Mouse (Mus musculus) thymus, postnatal 36 days (tissue): ENCODE data around the gene Npas3.

Experiments used
- DNase-seq, 2 experiments: peaks; one replicate each; pipeline ENCODE4 v3.0.0; 2022; ENCODE audit warnings: mixed read lengths in 2 of 2

Npas3 gene

GRCm38 (mm10) chr12:53416096-53416495 lies 167.6 kb downstream of the Npas3 start:
- no peak for DNase-seq

GRCm38 (mm10) chr12:53421701-53422100 lies 173.2 kb downstream of the Npas3 start:
- DNase-seq, result no peak

GRCm38 (mm10) chr12:53423631-53424030 lies 175.2 kb downstream of the Npas3 start:
- no peak for DNase-seq

GRCm38 (mm10) chr12:53426006-53426405 lies 177.5 kb downstream of the Npas3 start:
- no peak for DNase-seq

GRCm38 (mm10) chr12:53427153-53427552 lies 178.7 kb downstream of the Npas3 start:
- DNase-seq, result no peak

GRCm38 (mm10) chr12:53442029-53442428 lies 193.6 kb downstream of the Npas3 start:
- no peak for DNase-seq

GRCm38 (mm10) chr12:53447469-53447868 lies 199.0 kb downstream of the Npas3 start:
- DNase-seq, result no peak

- DNase-seq, result no peak
Measured at GRCm38 (mm10) chr12:53448040-53448439, 199.6 kb downstream of the Npas3 start.

- DNase-seq, result no peak
Measured at GRCm38 (mm10) chr12:53467549-53467948, 219.1 kb downstream of the Npas3 start.

GRCm38 (mm10) chr12:53474486-53474885 lies 226.0 kb downstream of the Npas3 start:
- DNase-seq, result no peak

GRCm38 (mm10) chr12:53484924-53485323 lies 236.4 kb downstream of the Npas3 start:
- DNase-seq, result no peak

GRCm38 (mm10) chr12:53496386-53496785 lies 247.9 kb downstream of the Npas3 start:
- no peak for DNase-seq

- DNase-seq, result no peak
Measured at GRCm38 (mm10) chr12:53514885-53515284, 266.4 kb downstream of the Npas3 start.

GRCm38 (mm10) chr12:53519556-53519955 lies 271.1 kb downstream of the Npas3 start:
- no peak for DNase-seq

GRCm38 (mm10) chr12:53522631-53523030 lies 274.2 kb downstream of the Npas3 start:
- DNase-seq, result no peak

- no peak for DNase-seq
Measured at GRCm38 (mm10) chr12:53527046-53527445, 278.6 kb downstream of the Npas3 start.

GRCm38 (mm10) chr12:53529345-53529744 lies 280.9 kb downstream of the Npas3 start:
- no peak for DNase-seq

- DNase-seq, result no peak
Measured at GRCm38 (mm10) chr12:53536816-53537215, 288.3 kb downstream of the Npas3 start.

GRCm38 (mm10) chr12:53556359-53556758 lies 307.9 kb downstream of the Npas3 start:
- DNase-seq, result no peak

GRCm38 (mm10) chr12:53558259-53558658 lies 309.8 kb downstream of the Npas3 start:
- no peak for DNase-seq

- no peak for DNase-seq
Measured at GRCm38 (mm10) chr12:53566712-53567387, 318.4 kb downstream of the Npas3 start.

- DNase-seq, result no peak
Measured at GRCm38 (mm10) chr12:53581181-53581580, 332.7 kb downstream of the Npas3 start.

GRCm38 (mm10) chr12:53587249-53587648 lies 338.8 kb downstream of the Npas3 start:
- DNase-seq, result no peak

GRCm38 (mm10) chr12:53587691-53588504 lies 339.4 kb downstream of the Npas3 start:
- DNase-seq, result no peak
